Mouse (Mus musculus) kidney, postnatal 36 days (tissue): ENCODE measurements at regions not wholly inside any gene's neighbourhood (a gene's known extent, or its start where the extent isn't known, plus 50 kb on each side); places are given as distances from the start of the nearest gene placed in this dataset.

ENCODE experiments used
- DNase-seq, 2 experiments: peaks; one replicate each; pipeline ENCODE4 v3.0.0; 2021 to 2022; ENCODE audit warnings: mixed read lengths in 2 of 2

- DNase-seq, result peak; percentile 45 to 62
Measured at GRCm38 (mm10) chr10:55485396-55486025, 621.2 kb upstream of the Msl3l2 start.

- no peak for DNase-seq
Measured at GRCm38 (mm10) chr10:55522706-55523105, 584.0 kb upstream of the Msl3l2 start.

GRCm38 (mm10) chr10:55537410-55537809, 569.3 kb upstream of the Msl3l2 start:
- DNase-seq, result no peak

GRCm38 (mm10) chr10:55546441-55547430, 560.0 kb upstream of the Msl3l2 start:
- no peak for DNase-seq

GRCm38 (mm10) chr10:55564961-55565360, 541.8 kb upstream of the Msl3l2 start:
- DNase-seq, result no peak

- DNase-seq, result no peak
Measured at GRCm38 (mm10) chr10:55572689-55573088, 534.0 kb upstream of the Msl3l2 start.

- no peak for DNase-seq
Measured at GRCm38 (mm10) chr10:55591013-55591412, 515.7 kb upstream of the Msl3l2 start.

GRCm38 (mm10) chr10:55591896-55592295, 514.8 kb upstream of the Msl3l2 start:
- no peak for DNase-seq

- no peak for DNase-seq
Measured at GRCm38 (mm10) chr10:55624566-55625287, 482.0 kb upstream of the Msl3l2 start.

- no peak for DNase-seq
Measured at GRCm38 (mm10) chr10:55641332-55641731, 465.4 kb upstream of the Msl3l2 start.
